Mouse (Mus musculus) adrenal gland, adult 8-10 months (tissue): ENCODE results near the gene Sc5d. TPM values are rescaled to one million over a fixed set of nuclear protein-coding genes. Genes with fewer than 3 reads are reported as not detected.

Experiments
- DNase-seq: peaks from one replicate; pipeline ENCODE4 v3.0.0; 2022
- total RNA-seq, 4 experiments: library from RNA; stranded (reverse); gene quantifications; 2 replicates each; pipeline ENCODE4 v1.2.4; 2022

Sc5d gene
- total RNA-seq, result 100 to 1,000 TPM in 1 of 4 experiments, 10 to 100 TPM in 3; 66.2 to 126 (median 84.4) TPM

- DNase-seq, result peak; percentile 92
These were observed at the start of gene Sc5d for GRCm38 (mm10) chr9:42264145-42264544. Gene Sc5d, minus strand, starts transcription at chr9:42264256.

- no peak for DNase-seq
These were observed 47.3 kb upstream of the Sc5d start for GRCm38 (mm10) chr9:42311311-42311710.

- peak; percentile 40 for DNase-seq
These were observed 39.8 kb upstream of the Sc5d start for GRCm38 (mm10) chr9:42303894-42304293.

GRCm38 (mm10) chr9:42301082-42301633 lies 37.1 kb upstream of the Sc5d start:
- no peak for DNase-seq

- no peak for DNase-seq
These were observed 32.4 kb upstream of the Sc5d start for GRCm38 (mm10) chr9:42296297-42296922.

- DNase-seq, result no peak
These were observed 30.1 kb upstream of the Sc5d start for GRCm38 (mm10) chr9:42294131-42294530.

- DNase-seq, result no peak
These were observed 29.5 kb upstream of the Sc5d start for GRCm38 (mm10) chr9:42293596-42293995.

GRCm38 (mm10) chr9:42293051-42293450 lies 29.0 kb upstream of the Sc5d start:
- no peak for DNase-seq

- DNase-seq, result peak; percentile 36
These were observed 15.6 kb upstream of the Sc5d start for GRCm38 (mm10) chr9:42279676-42280075.

GRCm38 (mm10) chr9:42278046-42278445 lies 14.0 kb upstream of the Sc5d start:
- no peak for DNase-seq

- no peak for DNase-seq
These were observed 13.6 kb upstream of the Sc5d start for GRCm38 (mm10) chr9:42277606-42278005.

GRCm38 (mm10) chr9:42277162-42277561 lies 13.1 kb upstream of the Sc5d start:
- no peak for DNase-seq

GRCm38 (mm10) chr9:42275761-42276145 lies 11.7 kb upstream of the Sc5d start:
- no peak for DNase-seq

- no peak for DNase-seq
These were observed 11.1 kb upstream of the Sc5d start for GRCm38 (mm10) chr9:42275027-42275760.

GRCm38 (mm10) chr9:42273682-42274296 lies 9.7 kb upstream of the Sc5d start:
- no peak for DNase-seq

GRCm38 (mm10) chr9:42273174-42273573 lies 9.1 kb upstream of the Sc5d start:
- no peak for DNase-seq

GRCm38 (mm10) chr9:42272690-42273089 lies 8.6 kb upstream of the Sc5d start:
- no peak for DNase-seq

- DNase-seq, result no peak
These were observed 7.4 kb upstream of the Sc5d start for GRCm38 (mm10) chr9:42271456-42271855.

- no peak for DNase-seq
These were observed 6.6 kb upstream of the Sc5d start for GRCm38 (mm10) chr9:42270617-42271016.

GRCm38 (mm10) chr9:42270081-42270480 lies 6.0 kb upstream of the Sc5d start:
- peak; percentile 61 for DNase-seq

- DNase-seq, result no peak
These were observed 4.3 kb upstream of the Sc5d start for GRCm38 (mm10) chr9:42268371-42268770.

GRCm38 (mm10) chr9:42265309-42265708 lies 1.3 kb upstream of the Sc5d start:
- DNase-seq, result no peak

GRCm38 (mm10) chr9:42263709-42264111 lies 346 bp downstream of the Sc5d start:
- DNase-seq, result no peak
